Mouse (Mus musculus) neutrophil, adult 65 days (primary cell): ENCODE results near the gene Vmn1r7. TPM values are rescaled to one million over a fixed set of nuclear protein-coding genes. Genes with fewer than 3 reads are reported as not detected.

Source experiments
- total RNA-seq: library from RNA; stranded (reverse); gene quantifications from 2 replicates; pipeline ENCODE4 v1.2.4, GENCODE M21; 2023

Vmn1r7 gene
- total RNA-seq = not detected in 2 replicates

GRCm38 (mm10) chr6:57025224-57025623, at the start of gene Vmn1r7:
Vmn1r7 (minus strand) TSS chr6:57025324.

GRCm38 (mm10) chr6:57066487-57066886, 41.4 kb upstream of the Vmn1r7 start, which contains the start of gene Vmn1r9:
Vmn1r9 (plus strand) TSS chr6:57066787.

GRCm38 (mm10) chr6:57031984-57032383, 6.9 kb upstream of the Vmn1r7 start, which contains the start of gene Vmn1r8:
Vmn1r8 (plus strand) TSS chr6:57032284.

GRCm38 (mm10) chr6:56996943-56997342, 28.2 kb downstream of the Vmn1r7 start, which contains the start of gene Vmn1r6:
Vmn1r6 (plus strand) TSS chr6:56997243.

Other genes starting within 250 kb of the Vmn1r7 start
- gene Kbtbd2, start 227.5 kb downstream of the Vmn1r7 start, total RNA-seq = 46.8 and 49.6 TPM in 2 replicates
- 0.98 and 1.5 TPM in 2 replicates for gene Fkbp9, start 193.3 kb downstream of the Vmn1r7 start, total RNA-seq
- gene Nt5c3, start 101.4 kb downstream of the Vmn1r7 start, total RNA-seq = 32.1 and 33.8 TPM in 2 replicates
- not detected in 2 replicates for gene Vmn1r4, start 101.3 kb downstream of the Vmn1r7 start, total RNA-seq
- gene Vmn1r5, start 55.1 kb downstream of the Vmn1r7 start, total RNA-seq = not detected in 2 replicates
- not detected in 2 replicates for gene Vmn1r6, start 28.1 kb downstream of the Vmn1r7 start, total RNA-seq
- gene Vmn1r8, start 7.0 kb upstream of the Vmn1r7 start, total RNA-seq = not detected in 2 replicates
- gene Vmn1r9, start 41.5 kb upstream of the Vmn1r7 start, total RNA-seq = not detected in 2 replicates
- gene Vmn1r10, start 84.1 kb upstream of the Vmn1r7 start, total RNA-seq = not detected in 2 replicates
- not detected in 2 replicates for gene Vmn1r11, start 108.1 kb upstream of the Vmn1r7 start, total RNA-seq
- 0.14 and 0.16 TPM in 2 replicates for gene Vmn1r12, start 131.6 kb upstream of the Vmn1r7 start, total RNA-seq
- gene Vmn1r13, start 178.0 kb upstream of the Vmn1r7 start, total RNA-seq = not detected in 2 replicates
- not detected in 2 replicates for gene Vmn1r14, start 206.4 kb upstream of the Vmn1r7 start, total RNA-seq
- gene Vmn1r15, start 232.6 kb upstream of the Vmn1r7 start, total RNA-seq = not detected in 2 replicates